Comparison of ENCODE assay signal across 22 mouse cellular contexts in genomic region chr4:150122476-150122875, GRCm38 (mm10). TPM values are rescaled to one million over a fixed set of nuclear protein-coding genes. Genes with fewer than 3 reads are reported as not detected.
DNase-seq lines count a peak whose midpoint lies in the region; ATAC-seq lines count a peak whose summit lies in the region.
"Had no signal": no experiment of that assay in that cellular context is flagged by ENCODE, and none has a peak within 500 bp of the region (broad histone marks: within the 10 kb centered on the region; RNA-seq: fewer than 3 reads in every experiment).

No protein-coding gene starts in this region.

- 49% methylated on average over 3 of the region's 3 CpGs for WGBS in limb, embryonic 15.5 days
- WGBS in limb, embryonic 10.5 days = 70% methylated on average over 3 of the region's 3 CpGs
- whole genome bisulfite sequencing in midbrain, embryonic 10.5 days = 64% methylated on average over 3 of the region's 3 CpGs

- H3K4me1 ChIP-seq in limb, embryonic 15.5 days = peaks cover 22% of the 10 kb centered on the region
- H3K4me1 ChIP-seq in limb, embryonic 10.5 days = peaks cover 25% of the 10 kb centered on the region
- H3K4me1 ChIP-seq in midbrain, embryonic 10.5 days = peaks cover 22% of the 10 kb centered on the region

- peak; percentile 16; the same call in 1 of the 2 replicates for ATAC-seq in limb, embryonic 15.5 days (ENCODE audit: insufficient number of reproducible peaks, low FRiP score, low TSS enrichment, low read depth)
- ATAC-seq: forebrain, embryonic 16.5 days; hindbrain, postnatal 0 days had no signal

- H3K36me3 ChIP-seq in limb, embryonic 15.5 days = no peaks in the 10 kb centered on the region
- H3K36me3 ChIP-seq in limb, embryonic 10.5 days = no peaks in the 10 kb centered on the region
- no peaks in the 10 kb centered on the region for H3K36me3 ChIP-seq in midbrain, embryonic 10.5 days
- H3K36me3 ChIP-seq: forebrain, embryonic 12.5 days; heart, embryonic 15.5 days; hindbrain, embryonic 13.5 days had no signal

- H3K4me2 ChIP-seq in limb, embryonic 15.5 days = no peak overlapping the region
- H3K4me2 ChIP-seq: forebrain, embryonic 12.5 days; heart, embryonic 11.5 days; heart, embryonic 15.5 days; hindbrain, embryonic 13.5 days had no signal

- no peaks in the 10 kb centered on the region for H3K9me3 ChIP-seq in limb, embryonic 15.5 days
- no peaks in the 10 kb centered on the region for H3K9me3 ChIP-seq in limb, embryonic 10.5 days (replicated peaks)
- H3K9me3 ChIP-seq in midbrain, embryonic 10.5 days (replicated peaks) = no peaks in the 10 kb centered on the region
- H3K9me3 ChIP-seq: forebrain, embryonic 12.5 days; heart, embryonic 15.5 days; hindbrain, embryonic 13.5 days had no signal

- H3K27ac ChIP-seq in limb, embryonic 15.5 days = no peak overlapping the region
- no peak overlapping the region for H3K27ac ChIP-seq in limb, embryonic 10.5 days
- H3K27ac ChIP-seq in midbrain, embryonic 10.5 days (replicated peaks) = no peak overlapping the region
- H3K27ac ChIP-seq: forebrain, embryonic 12.5 days; heart, embryonic 15.5 days; hindbrain, embryonic 13.5 days; hindbrain, postnatal 0 days had no signal

- peak; percentile 59 for DNase-seq in gastrocnemius, postnatal 14 days
- DNase-seq in gastrocnemius, postnatal 36 days = no peak
- DNase-seq in limb, embryonic 10.5 days (ENCODE audit: low spot score) = no peak
- peak; percentile 72 for DNase-seq in skeletal muscle tissue, adult 2 months (ENCODE audit: low read depth, low spot score)
- no peak for DNase-seq in midbrain, embryonic 10.5 days (ENCODE audit: low spot score)
- DNase-seq: adrenal gland, adult 8-10 months; adrenal gland, postnatal 36 days; cerebellum, adult 2 months; cerebellum, postnatal 10 days; heart, adult 18-20 months; heart, postnatal 14 days had no signal

- no peak overlapping the region for H3K9ac ChIP-seq in limb, embryonic 15.5 days
- H3K9ac ChIP-seq: forebrain, embryonic 12.5 days; heart, embryonic 15.5 days; hindbrain, embryonic 13.5 days had no signal

- no peak overlapping the region for H3K4me3 ChIP-seq in limb, embryonic 15.5 days
- H3K4me3 ChIP-seq in limb, embryonic 10.5 days = no peak overlapping the region
- no peak overlapping the region for H3K4me3 ChIP-seq in midbrain, embryonic 10.5 days
- H3K4me3 ChIP-seq: forebrain, embryonic 12.5 days; heart, embryonic 15.5 days; hindbrain, embryonic 13.5 days had no signal

- no peaks in the 10 kb centered on the region for H3K27me3 ChIP-seq in limb, embryonic 15.5 days
- H3K27me3 ChIP-seq in limb, embryonic 10.5 days (ENCODE audit: low read depth, poor library complexity, severe bottlenecking) = 0 out of 2 replicates have a peak, but pooled peaks cover 15% of the 10 kb centered on the region
- H3K27me3 ChIP-seq in midbrain, embryonic 10.5 days (ENCODE audit: low read depth, poor library complexity, severe bottlenecking) = peaks cover 6% of the 10 kb centered on the region; the same call in 1 of the 2 replicates
- H3K27me3 ChIP-seq: forebrain, embryonic 12.5 days; heart, embryonic 15.5 days had no signal

- intact Hi-C loops in gastrocnemius, postnatal 14 days (cut with DNase I; ENCODE audit: low total_unique reads) = no loop called here
- intact Hi-C loops in gastrocnemius, postnatal 36 days (cut with DNase I) = no loop called here

RNA-seq across cellular contexts. Expression of gene Slc2a5, which starts 3.4 kb away (rescaled TPM):
- total RNA-seq in gastrocnemius, postnatal 14 days (2021) = under 1 TPM; 0.49 to 0.58 TPM
- under 1 TPM in 1 of 2 experiments, not detected in 1; 0.10 TPM for total RNA-seq in gastrocnemius, postnatal 36 days (2021)
- polyA plus RNA-seq in limb, embryonic 15.5 days (2015; fragmentation: Nextera tagmentation; extraction: Ambion mirVana) = 2.0 and 2.3 TPM in 2 replicates
- 0.98 and 1.1 TPM in 2 replicates for polyA plus RNA-seq in limb, embryonic 10.5 days (2016; fragmentation: Nextera tagmentation; extraction: Ambion mirVana)
- 1.3 and 1.8 TPM in 2 replicates for polyA plus RNA-seq in midbrain, embryonic 10.5 days (2016; fragmentation: Nextera tagmentation; extraction: Ambion mirVana)
- total RNA-seq: hematopoietic stem cell, adult 5-6 weeks had no signal

RNA-seq across cellular contexts. Expression of gene Slc2a7, which starts 26.3 kb away (rescaled TPM):
- total RNA-seq in gastrocnemius, postnatal 14 days (2021) = not detected
- total RNA-seq in gastrocnemius, postnatal 36 days (2021) = not detected
- polyA plus RNA-seq in limb, embryonic 15.5 days (2015; fragmentation: Nextera tagmentation; extraction: Ambion mirVana) = not detected in 2 replicates
- polyA plus RNA-seq in limb, embryonic 10.5 days (2016; fragmentation: Nextera tagmentation; extraction: Ambion mirVana) = not detected in 2 replicates
- polyA plus RNA-seq in midbrain, embryonic 10.5 days (2016; fragmentation: Nextera tagmentation; extraction: Ambion mirVana) = not detected in 2 replicates
- total RNA-seq: adrenal gland, adult 8-10 months; adrenal gland, postnatal 36 days; heart, adult 18-20 months; heart, postnatal 14 days; hematopoietic stem cell, adult 5-6 weeks; hindbrain, postnatal 0 days had no signal
- polyA plus RNA-seq: cerebellum, adult 2 months; embryonic facial prominence, embryonic 11.5 days; forebrain, embryonic 12.5 days; forebrain, embryonic 16.5 days; frontal cortex, adult 2 months; heart, embryonic 11.5 days; heart, embryonic 15.5 days; hindbrain, embryonic 13.5 days; hindbrain, postnatal 0 days; intestine, embryonic 14.5 days had no signal

RNA-seq across cellular contexts. Expression of gene Gpr157, which starts 35.3 kb away (rescaled TPM):
- 10 to 100 TPM; 19.3 to 20.2 TPM for total RNA-seq in gastrocnemius, postnatal 14 days (2021)
- total RNA-seq in gastrocnemius, postnatal 36 days (2021) = 10 to 100 TPM; 32.5 to 36.5 TPM
- polyA plus RNA-seq in limb, embryonic 15.5 days (2015; fragmentation: Nextera tagmentation; extraction: Ambion mirVana) = 1.4 and 1.7 TPM in 2 replicates
- 0.28 and 0.75 TPM in 2 replicates for polyA plus RNA-seq in limb, embryonic 10.5 days (2016; fragmentation: Nextera tagmentation; extraction: Ambion mirVana)
- 0.60 and 0.62 TPM in 2 replicates for polyA plus RNA-seq in midbrain, embryonic 10.5 days (2016; fragmentation: Nextera tagmentation; extraction: Ambion mirVana)

Comparison
In these comparisons a context has a peak if more than half of its experiments do, and no peak if none do; other contexts are left out.
1. DNase-seq: peak in gastrocnemius, postnatal 14 days (single experiment) and skeletal muscle tissue, adult 2 months (single experiment); none in gastrocnemius, postnatal 36 days (0 of 2), limb, embryonic 10.5 days (single experiment) and midbrain, embryonic 10.5 days (single experiment).